Mouse (Mus musculus): Measurements from ENCODE around the gene Zdhhc18. TPM values are rescaled to one million over a fixed set of nuclear protein-coding genes. Genes with fewer than 3 reads are reported as not detected.

The Zdhhc18 gene
- polyA plus RNA-seq, 2 experiments = 4.0 to 38.0 TPM

DNA sequence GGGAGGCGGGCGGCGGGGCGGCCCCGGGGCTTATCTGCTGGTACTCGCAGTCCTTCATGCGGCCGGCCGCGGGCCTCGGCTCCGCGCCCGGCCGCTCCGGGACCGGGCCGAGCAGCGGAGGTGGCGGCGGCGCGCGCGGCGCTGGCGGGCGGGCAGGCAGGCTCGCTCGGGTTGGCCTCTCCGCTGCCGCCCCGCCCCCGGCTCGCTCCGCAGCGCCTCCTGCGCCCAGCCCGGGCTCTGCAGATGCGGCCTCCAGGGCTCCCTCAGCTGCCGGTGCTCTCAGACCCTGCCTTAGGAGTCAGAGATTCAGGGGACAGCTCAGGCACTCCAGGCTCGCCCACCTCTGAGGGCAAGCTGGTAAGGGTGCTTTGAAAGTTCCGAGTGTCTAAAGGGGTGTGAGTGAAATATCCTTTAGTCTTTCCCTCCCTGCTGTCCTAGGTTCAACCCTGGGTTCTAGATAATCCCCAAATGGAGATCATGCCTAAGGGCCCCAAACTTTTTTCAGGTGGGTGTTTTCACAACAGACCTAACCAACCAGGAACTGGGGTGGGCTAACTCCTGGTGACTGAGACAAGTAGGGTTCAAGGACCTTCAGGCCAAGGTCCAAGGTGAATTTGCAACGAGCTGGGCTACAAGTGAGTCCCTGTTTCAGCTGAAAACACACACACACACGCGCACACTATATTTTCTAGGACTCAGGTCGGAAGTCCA, 16.5 kb downstream of the Zdhhc18 start:
- H3K27me3 ChIP-seq (ENCODE audit: control insufficient read depth, insufficient read depth, low read length) = no peaks in the 10 kb centered on the region
- no peak for TF ChIP-seq POLR2A (IDR thresholded peaks at IDR 0.05; ENCODE audit: borderline replicate concordance, extremely low read depth, insufficient read depth, insufficient read length)
- H3K4me3 ChIP-seq (replicated peaks; ENCODE audit: low read length) = peak overlapping the region; percentile 77
- peak overlapping the region; percentile 90; the same call in 1 of the 2 replicates for H3K4me2 ChIP-seq (replicated peaks; ENCODE audit: low read depth, low read length, severe bottlenecking)
- no peaks in the 10 kb centered on the region for H3K9me3 ChIP-seq (ENCODE audit: control insufficient read depth, low read length)
- ATAC-seq (ENCODE audit: low FRiP score, low read depth) (peak; percentile 92), DNase-seq (ENCODE audit: low spot score) (peak; percentile 78)
- 22% methylated on average over 15 of the region's 47 CpGs for WGBS
- peak overlapping the region; percentile 79 for H3K27ac ChIP-seq (replicated peaks; ENCODE audit: low read depth, low read length)
- peak overlapping the region; percentile 89 for H3K9ac ChIP-seq (ENCODE audit: low read depth, low read length, severe bottlenecking)
- H3K4me1 ChIP-seq (ENCODE audit: control insufficient read depth, insufficient read depth, low read length) = peaks cover 13% of the 10 kb centered on the region
- 0 out of 2 replicates have a peak, but pooled peaks cover 2% of the 10 kb centered on the region for H3K36me3 ChIP-seq (ENCODE audit: control insufficient read depth, insufficient read depth, low read length)

DNA sequence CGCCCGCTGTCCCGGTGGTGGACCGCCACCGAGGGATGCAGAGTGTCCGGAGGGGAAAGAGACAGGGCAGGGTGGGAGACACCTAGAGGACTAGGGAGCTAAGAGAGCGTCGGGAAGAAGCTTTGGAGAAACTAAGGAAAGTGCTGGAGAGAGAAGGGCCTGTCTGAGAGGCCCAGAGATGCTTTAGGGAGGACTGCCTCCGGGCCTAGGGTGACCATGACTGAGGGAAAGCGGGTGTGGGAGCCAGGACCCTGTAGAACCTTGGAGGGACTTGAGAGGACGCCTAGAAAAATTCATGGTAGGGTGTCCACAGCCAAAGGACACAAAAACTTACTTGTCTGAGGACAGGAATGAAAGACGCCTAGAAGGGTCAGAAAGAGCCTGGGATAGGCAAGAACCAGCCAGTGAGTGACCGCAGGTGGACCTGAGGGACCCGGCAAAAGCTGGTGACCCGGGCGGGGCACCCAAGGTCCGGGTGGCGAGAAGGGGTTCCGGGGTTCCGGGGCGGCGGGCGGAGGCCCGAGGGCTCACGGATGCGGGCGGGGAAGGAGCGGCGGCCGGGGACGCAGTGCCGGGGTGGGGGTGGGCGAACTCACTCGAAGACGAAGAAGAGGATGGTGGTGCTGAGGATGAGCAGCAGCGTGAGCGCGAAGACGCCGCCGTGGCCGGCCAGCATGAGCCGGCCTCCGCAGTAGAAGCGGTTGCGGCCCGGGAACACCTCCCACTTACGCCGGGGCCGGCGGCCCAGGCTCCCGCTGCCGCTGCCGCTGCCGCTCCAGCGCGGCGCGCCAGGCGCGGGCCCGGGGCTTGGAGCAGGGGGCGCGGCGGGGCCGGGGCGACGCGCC, 17.2 kb downstream of the Zdhhc18 start:
- no peaks in the 10 kb centered on the region for H3K9me3 ChIP-seq (ENCODE audit: control insufficient read depth, low read length)
- H3K4me1 ChIP-seq (ENCODE audit: control insufficient read depth, insufficient read depth, low read length) = peaks cover 13% of the 10 kb centered on the region
- DNase-seq (ENCODE audit: low spot score) (no peak), ATAC-seq (ENCODE audit: low FRiP score, low read depth) (peak; percentile 79)
- peak overlapping the region; percentile 77 for H3K4me3 ChIP-seq (replicated peaks; ENCODE audit: low read length)
- no peaks in the 10 kb centered on the region for H3K27me3 ChIP-seq (ENCODE audit: control insufficient read depth, insufficient read depth, low read length)
- peak overlapping the region; percentile 90 for H3K4me2 ChIP-seq (replicated peaks; ENCODE audit: low read depth, low read length, severe bottlenecking)
- H3K9ac ChIP-seq (ENCODE audit: low read depth, low read length, severe bottlenecking) = peak overlapping the region; percentile 89
- H3K36me3 ChIP-seq (ENCODE audit: control insufficient read depth, insufficient read depth, low read length) = 0 out of 2 replicates have a peak, but pooled peaks cover 2% of the 10 kb centered on the region
- no peak for TF ChIP-seq POLR2A (IDR thresholded peaks at IDR 0.05; ENCODE audit: borderline replicate concordance, extremely low read depth, insufficient read depth, insufficient read length)
- 2% methylated on average over 54 of the region's 69 CpGs for WGBS
- H3K27ac ChIP-seq (replicated peaks; ENCODE audit: low read depth, low read length) = peak overlapping the region; percentile 79

DNA sequence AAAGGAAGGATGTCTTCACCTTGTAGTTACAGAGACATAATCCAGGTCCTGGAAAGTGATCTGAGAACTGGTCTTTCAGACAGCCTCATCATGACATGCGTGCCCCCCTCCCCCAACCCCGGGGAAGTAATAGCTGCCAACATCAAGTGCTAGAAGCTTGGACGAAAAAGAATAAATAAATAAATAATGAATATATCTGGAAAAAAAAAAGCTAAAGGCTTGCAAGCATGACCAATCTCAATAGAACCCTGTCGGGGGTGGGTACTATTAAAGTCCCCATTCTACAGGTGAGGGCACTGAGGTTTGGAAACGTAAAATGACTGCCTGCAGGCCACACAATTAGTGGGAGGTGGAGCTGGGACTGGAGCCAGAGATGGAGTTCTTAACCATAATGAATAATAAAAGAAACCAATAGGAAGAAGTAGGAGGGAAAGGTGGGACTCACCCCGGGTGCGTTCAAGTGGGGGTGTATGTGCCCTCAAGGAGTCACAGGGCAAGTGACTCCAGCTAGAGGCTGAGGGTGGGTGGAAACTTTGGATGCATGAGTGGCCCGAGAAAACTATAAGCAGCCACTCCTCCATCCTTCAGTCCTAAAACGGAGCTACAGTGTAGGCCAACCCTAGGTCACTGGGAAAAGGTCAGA, 18.1 kb downstream of the Zdhhc18 start:
- H3K4me2 ChIP-seq (replicated peaks; ENCODE audit: low read depth, low read length, severe bottlenecking) = peak overlapping the region; percentile 90
- no peaks in the 10 kb centered on the region for H3K9me3 ChIP-seq (ENCODE audit: control insufficient read depth, low read length)
- no peaks in the 10 kb centered on the region for H3K27me3 ChIP-seq (ENCODE audit: control insufficient read depth, insufficient read depth, low read length)
- H3K4me1 ChIP-seq (ENCODE audit: control insufficient read depth, insufficient read depth, low read length) = peaks cover 13% of the 10 kb centered on the region
- H3K4me3 ChIP-seq (replicated peaks; ENCODE audit: low read length) = peak overlapping the region; percentile 77
- no peak for TF ChIP-seq POLR2A (IDR thresholded peaks at IDR 0.05; ENCODE audit: borderline replicate concordance, extremely low read depth, insufficient read depth, insufficient read length)
- WGBS = 37% methylated on average over 9 of the region's 9 CpGs
- DNase-seq (ENCODE audit: low spot score) (no peak), ATAC-seq (ENCODE audit: low FRiP score, low read depth) (no peak)
- peaks cover 6% of the 10 kb centered on the region; the same call in 1 of the 2 replicates for H3K36me3 ChIP-seq (ENCODE audit: control insufficient read depth, insufficient read depth, low read length)
- peak overlapping the region; percentile 89 for H3K9ac ChIP-seq (ENCODE audit: low read depth, low read length, severe bottlenecking)
- H3K27ac ChIP-seq (replicated peaks; ENCODE audit: low read depth, low read length) = peak overlapping the region; percentile 79; the same call in 1 of the 2 replicates

DNA sequence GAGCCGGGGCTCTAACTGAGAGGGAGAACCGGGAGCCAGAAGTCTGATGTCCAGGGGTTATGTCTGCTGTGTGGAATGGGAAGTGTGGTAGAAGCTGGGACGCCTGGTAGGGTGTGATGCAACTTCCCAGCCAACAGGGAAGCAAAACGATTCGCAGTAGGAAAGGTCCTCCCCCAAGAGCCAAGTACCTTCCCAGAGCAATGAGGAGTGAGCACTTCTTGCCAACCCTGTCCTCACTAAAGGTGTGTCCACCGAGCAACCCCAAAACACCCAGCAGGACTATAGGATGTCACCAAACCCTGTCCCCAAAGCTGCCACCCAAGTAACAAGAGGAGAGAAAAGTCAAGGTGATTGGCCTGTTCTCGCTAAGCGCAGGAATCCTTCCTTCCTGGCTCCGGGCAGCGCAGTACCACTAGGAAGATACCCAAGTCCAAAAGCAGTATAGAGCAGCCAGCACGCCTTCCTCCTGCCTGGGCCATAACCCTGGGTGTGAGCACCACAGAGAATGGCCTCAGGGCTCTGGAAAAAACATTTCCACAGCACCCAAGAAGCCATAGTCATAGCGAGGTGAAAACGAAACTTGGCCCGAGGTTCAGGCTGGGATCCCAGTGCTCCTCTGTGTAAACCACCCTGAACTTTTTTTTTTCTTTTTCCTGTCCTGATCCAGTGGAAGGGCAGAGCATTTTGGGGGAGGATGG, 18.7 kb downstream of the Zdhhc18 start:
- no peak overlapping the region for H3K4me3 ChIP-seq (replicated peaks; ENCODE audit: low read length)
- no peaks in the 10 kb centered on the region for H3K9me3 ChIP-seq (ENCODE audit: control insufficient read depth, low read length)
- ATAC-seq (ENCODE audit: low FRiP score, low read depth) (no peak), DNase-seq (ENCODE audit: low spot score) (no peak)
- H3K27ac ChIP-seq (replicated peaks; ENCODE audit: low read depth, low read length) = no peak overlapping the region
- H3K36me3 ChIP-seq (ENCODE audit: control insufficient read depth, insufficient read depth, low read length) = peaks cover 12% of the 10 kb centered on the region; the same call in 1 of the 2 replicates
- TF ChIP-seq POLR2A (IDR thresholded peaks at IDR 0.05; ENCODE audit: borderline replicate concordance, extremely low read depth, insufficient read depth, insufficient read length) = no peak
- H3K9ac ChIP-seq (ENCODE audit: low read depth, low read length, severe bottlenecking) = no peak overlapping the region
- 75% methylated on average over 14 of the region's 14 CpGs for WGBS
- peaks cover 13% of the 10 kb centered on the region for H3K4me1 ChIP-seq (ENCODE audit: control insufficient read depth, insufficient read depth, low read length)
- no peaks in the 10 kb centered on the region for H3K27me3 ChIP-seq (ENCODE audit: control insufficient read depth, insufficient read depth, low read length)
- peak overlapping the region; percentile 90 for H3K4me2 ChIP-seq (replicated peaks; ENCODE audit: low read depth, low read length, severe bottlenecking)
